Mouse (Mus musculus): ENCODE results near the gene Tnp1. TPM values are rescaled to one million over a fixed set of nuclear protein-coding genes. Genes with fewer than 3 reads are reported as not detected.

The Tnp1 gene
- polyA plus RNA-seq, 1 experiment, result not detected

GRCm38 (mm10) chr1:73001961-73002360 lies 13.7 kb downstream of the Tnp1 start:
- no peak overlapping the region for H3K4me2 ChIP-seq (ENCODE audit: low read depth)
- H3K36me3 ChIP-seq (ENCODE audit: control insufficient read depth, insufficient read depth), result no peaks in the 10 kb centered on the region
- H3ac ChIP-seq (ENCODE audit: control insufficient read depth, insufficient read length), result no peak overlapping the region
- no peak overlapping the region for H3K4me3 ChIP-seq
- no peaks in the 10 kb centered on the region for H3K27me3 ChIP-seq (ENCODE audit: control insufficient read depth, insufficient read depth, insufficient read length)
- TF ChIP-seq USF1 (IDR thresholded peaks at IDR 0.05; ENCODE audit: low read depth) (no peak), TCF3 (IDR thresholded peaks at IDR 0.05; ENCODE audit: insufficient read length, low read depth) (no peak), MYOG (IDR thresholded peaks at IDR 0.05; ENCODE audit: control insufficient read depth in 1 of 3, insufficient read depth in 1 of 3, insufficient read length in 2 of 3, low read depth in 2 of 3) (peak in 1 of 3 experiments; percentile 10), E2F4 (IDR thresholded peaks at IDR 0.05; ENCODE audit: insufficient read depth) (no peak), POLR2AphosphoS2 (IDR thresholded peaks at IDR 0.05; ENCODE audit: insufficient read length, low read depth) (no peak), POLR2A (IDR thresholded peaks at IDR 0.05; ENCODE audit: insufficient read length, low read depth) (no peak), TCF12 (IDR thresholded peaks at IDR 0.05; ENCODE audit: insufficient read depth, poor library complexity, severe bottlenecking) (no peak), MYOD1 (IDR thresholded peaks at IDR 0.05; ENCODE audit: control insufficient read depth in 1 of 3, insufficient read length in 2 of 3, low read depth in 2 of 3) (peak in 1 of 3 experiments; percentile 44), MAX (IDR thresholded peaks at IDR 0.05; ENCODE audit: low read depth) (no peak)
- H3K79me2 ChIP-seq (ENCODE audit: control insufficient read depth, insufficient read depth), result no peaks in the 10 kb centered on the region

GRCm38 (mm10) chr1:72994751-72995528 lies 20.8 kb downstream of the Tnp1 start:
- H3K27me3 ChIP-seq (ENCODE audit: control insufficient read depth, insufficient read depth, insufficient read length), result no peaks in the 10 kb centered on the region
- H3K4me2 ChIP-seq (ENCODE audit: low read depth), result no peak overlapping the region
- H3K4me3 ChIP-seq, result no peak overlapping the region
- H3K79me2 ChIP-seq (ENCODE audit: control insufficient read depth, insufficient read depth), result no peaks in the 10 kb centered on the region
- H3ac ChIP-seq (ENCODE audit: control insufficient read depth, insufficient read length), result no peak overlapping the region
- TF ChIP-seq TCF3 (IDR thresholded peaks at IDR 0.05; ENCODE audit: insufficient read length, low read depth) (no peak), POLR2A (IDR thresholded peaks at IDR 0.05; ENCODE audit: insufficient read length, low read depth) (no peak), MYOD1 (IDR thresholded peaks at IDR 0.05; ENCODE audit: control insufficient read depth in 1 of 3, insufficient read length in 2 of 3, low read depth in 2 of 3) (no peak), TCF12 (IDR thresholded peaks at IDR 0.05; ENCODE audit: insufficient read depth, poor library complexity, severe bottlenecking) (no peak), REST (IDR thresholded peaks at IDR 0.05; ENCODE audit: insufficient read depth, insufficient read length) (no peak), POLR2AphosphoS2 (IDR thresholded peaks at IDR 0.05; ENCODE audit: insufficient read length, low read depth) (no peak), MAX (IDR thresholded peaks at IDR 0.05; ENCODE audit: low read depth) (no peak), MYOG (IDR thresholded peaks at IDR 0.05; ENCODE audit: control insufficient read depth in 1 of 3, insufficient read depth in 1 of 3, insufficient read length in 2 of 3, low read depth in 2 of 3) (no peak), USF1 (IDR thresholded peaks at IDR 0.05; ENCODE audit: low read depth) (no peak), CEBPB (IDR thresholded peaks at IDR 0.05; ENCODE audit: insufficient read depth, poor library complexity, severe bottlenecking) (no peak), SRF (IDR thresholded peaks at IDR 0.05; ENCODE audit: control insufficient read depth, insufficient read length, low read depth) (no peak)
- no peaks in the 10 kb centered on the region for H3K36me3 ChIP-seq (ENCODE audit: control insufficient read depth, insufficient read depth)

- no peak overlapping the region for H3K4me2 ChIP-seq (ENCODE audit: low read depth)
- H3ac ChIP-seq (ENCODE audit: control insufficient read depth, insufficient read length), result no peak overlapping the region
- H3K36me3 ChIP-seq (ENCODE audit: control insufficient read depth, insufficient read depth), result no peaks in the 10 kb centered on the region
- TF ChIP-seq POLR2A (IDR thresholded peaks at IDR 0.05; ENCODE audit: insufficient read length, low read depth) (no peak), TCF12 (IDR thresholded peaks at IDR 0.05; ENCODE audit: insufficient read depth, poor library complexity, severe bottlenecking) (no peak), MYOG (IDR thresholded peaks at IDR 0.05; ENCODE audit: control insufficient read depth in 1 of 3, insufficient read depth in 1 of 3, insufficient read length in 2 of 3, low read depth in 2 of 3) (no peak), E2F4 (IDR thresholded peaks at IDR 0.05; ENCODE audit: insufficient read depth) (no peak), CEBPB (IDR thresholded peaks at IDR 0.05; ENCODE audit: insufficient read depth, poor library complexity, severe bottlenecking) (no peak), POLR2AphosphoS2 (IDR thresholded peaks at IDR 0.05; ENCODE audit: insufficient read length, low read depth) (no peak)
- no peak overlapping the region for H3K4me3 ChIP-seq
- H3K79me2 ChIP-seq (ENCODE audit: control insufficient read depth, insufficient read depth), result no peaks in the 10 kb centered on the region
- no peaks in the 10 kb centered on the region for H3K27me3 ChIP-seq (ENCODE audit: control insufficient read depth, insufficient read depth, insufficient read length)
Measured at GRCm38 (mm10) chr1:72992944-72993464, 22.7 kb downstream of the Tnp1 start.

- no peaks in the 10 kb centered on the region for H3K36me3 ChIP-seq (ENCODE audit: control insufficient read depth, insufficient read depth)
- H3K79me2 ChIP-seq (ENCODE audit: control insufficient read depth, insufficient read depth), result no peaks in the 10 kb centered on the region
- no peak overlapping the region for H3K4me3 ChIP-seq
- no peaks in the 10 kb centered on the region for H3K27me3 ChIP-seq (ENCODE audit: control insufficient read depth, insufficient read depth, insufficient read length)
- H3ac ChIP-seq (ENCODE audit: control insufficient read depth, insufficient read length), result no peak overlapping the region
- no peak overlapping the region for H3K4me2 ChIP-seq (ENCODE audit: low read depth)
- TF ChIP-seq USF1 (IDR thresholded peaks at IDR 0.05; ENCODE audit: low read depth), result no peak
- no peak for TF ChIP-seq SRF (IDR thresholded peaks at IDR 0.05; ENCODE audit: control insufficient read depth, insufficient read length, low read depth)
- no peak for TF ChIP-seq POLR2AphosphoS2 (IDR thresholded peaks at IDR 0.05; ENCODE audit: insufficient read length, low read depth)
- no peak for TF ChIP-seq MYOD1 (IDR thresholded peaks at IDR 0.05; ENCODE audit: control insufficient read depth in 1 of 3, insufficient read length in 2 of 3, low read depth in 2 of 3)
- no peak for TF ChIP-seq TCF3 (IDR thresholded peaks at IDR 0.05; ENCODE audit: insufficient read length, low read depth)
- no peak for TF ChIP-seq E2F4 (IDR thresholded peaks at IDR 0.05; ENCODE audit: insufficient read depth)
- TF ChIP-seq CEBPB (IDR thresholded peaks at IDR 0.05; ENCODE audit: insufficient read depth, poor library complexity, severe bottlenecking), result no peak
Measured at GRCm38 (mm10) chr1:72992209-72992608, 23.5 kb downstream of the Tnp1 start.

- H3ac ChIP-seq (ENCODE audit: control insufficient read depth, insufficient read length), result no peak overlapping the region
- no peak overlapping the region for H3K4me2 ChIP-seq (ENCODE audit: low read depth)
- H3K4me3 ChIP-seq, result no peak overlapping the region
- TF ChIP-seq MYOD1 (IDR thresholded peaks at IDR 0.05; ENCODE audit: control insufficient read depth in 1 of 3, insufficient read length in 2 of 3, low read depth in 2 of 3) (peak in 2 of 3 experiments; percentile 1 to 58), MAX (IDR thresholded peaks at IDR 0.05; ENCODE audit: low read depth) (no peak), MYOG (IDR thresholded peaks at IDR 0.05; ENCODE audit: control insufficient read depth in 1 of 3, insufficient read depth in 1 of 3, insufficient read length in 2 of 3, low read depth in 2 of 3) (peak in 2 of 3 experiments; percentile 58 to 74), TCF12 (IDR thresholded peaks at IDR 0.05; ENCODE audit: insufficient read depth, poor library complexity, severe bottlenecking) (no peak), POLR2A (IDR thresholded peaks at IDR 0.05; ENCODE audit: insufficient read length, low read depth) (no peak)
- H3K36me3 ChIP-seq (ENCODE audit: control insufficient read depth, insufficient read depth), result no peaks in the 10 kb centered on the region
- no peaks in the 10 kb centered on the region for H3K79me2 ChIP-seq (ENCODE audit: control insufficient read depth, insufficient read depth)
- H3K27me3 ChIP-seq (ENCODE audit: control insufficient read depth, insufficient read depth, insufficient read length), result no peaks in the 10 kb centered on the region
Measured at GRCm38 (mm10) chr1:72988904-72989303, 26.8 kb downstream of the Tnp1 start.
